Mouse (Mus musculus): Measurements from ENCODE around the gene Art5. TPM values are rescaled to one million over a fixed set of nuclear protein-coding genes. Genes with fewer than 3 reads are reported as not detected.

Art5 gene
- polyA plus RNA-seq, 1 experiment from 2014 or later = 0.71 TPM

GRCm38 (mm10) chr7:102099760-102100661 is 9.3 kb downstream of the Art5 start:
- Histone ChIP-seq H3K9me3 (ENCODE audit: control insufficient read depth, low read length) (no peaks in the 10 kb centered on the region), H3K4me2 (ENCODE audit: low read length) (peak overlapping the region; percentile 52), H3K4me3 (replicated peaks; ENCODE audit: low read length) (peak overlapping the region; percentile 25), H3K9ac (replicated peaks; ENCODE audit: low read depth, low read length) (peak overlapping the region; percentile 15; the same call in 1 of the 2 replicates), H3K27ac (ENCODE audit: low read length) (no peak overlapping the region), H3K27me3 (replicated peaks; ENCODE audit: control insufficient read depth, insufficient read depth, low read length) (no peaks in the 10 kb centered on the region), H3K36me3 (ENCODE audit: control insufficient read depth, insufficient read depth) (no peaks in the 10 kb centered on the region), H3K4me1 (replicated peaks; ENCODE audit: control insufficient read depth, insufficient read depth, low read length) (peaks cover 8% of the 10 kb centered on the region)
- peak; percentile 69 for ATAC-seq
- WGBS = 3% methylated on average over 30 of the region's 30 CpGs

- no peak overlapping the region for H3K4me3 ChIP-seq (replicated peaks; ENCODE audit: low read length)
- no peaks in the 10 kb centered on the region for H3K27me3 ChIP-seq (replicated peaks; ENCODE audit: control insufficient read depth, insufficient read depth, low read length)
- WGBS = 80% methylated on average over 4 of the region's 4 CpGs
- peaks cover 11% of the 10 kb centered on the region; the same call in 1 of the 2 replicates for H3K36me3 ChIP-seq (ENCODE audit: control insufficient read depth, insufficient read depth)
- no peaks in the 10 kb centered on the region for H3K4me1 ChIP-seq (replicated peaks; ENCODE audit: control insufficient read depth, insufficient read depth, low read length)
- no peak overlapping the region for H3K9ac ChIP-seq (replicated peaks; ENCODE audit: low read depth, low read length)
- H3K27ac ChIP-seq (ENCODE audit: low read length) = no peak overlapping the region
- no peak for ATAC-seq
- peaks cover 3% of the 10 kb centered on the region; the same call in 1 of the 2 replicates for H3K9me3 ChIP-seq (ENCODE audit: control insufficient read depth, low read length)
- no peak overlapping the region for H3K4me2 ChIP-seq (ENCODE audit: low read length)
Observed at GRCm38 (mm10) chr7:102087336-102087735, 22.0 kb downstream of the Art5 start.

GRCm38 (mm10) chr7:102084041-102084696 is 25.1 kb downstream of the Art5 start:
- Histone ChIP-seq H3K4me1 (replicated peaks; ENCODE audit: control insufficient read depth, insufficient read depth, low read length) (no peaks in the 10 kb centered on the region), H3K27ac (ENCODE audit: low read length) (no peak overlapping the region), H3K27me3 (replicated peaks; ENCODE audit: control insufficient read depth, insufficient read depth, low read length) (no peaks in the 10 kb centered on the region), H3K4me2 (ENCODE audit: low read length) (no peak overlapping the region), H3K36me3 (ENCODE audit: control insufficient read depth, insufficient read depth) (peaks cover 32% of the 10 kb centered on the region), H3K9ac (replicated peaks; ENCODE audit: low read depth, low read length) (no peak overlapping the region), H3K4me3 (replicated peaks; ENCODE audit: low read length) (no peak overlapping the region), H3K9me3 (ENCODE audit: control insufficient read depth, low read length) (no peaks in the 10 kb centered on the region)
- ATAC-seq = no peak
- 94% methylated on average over 26 of the region's 26 CpGs for WGBS

GRCm38 (mm10) chr7:102082816-102083215 is 26.5 kb downstream of the Art5 start, which contains the start of gene Trpc2:
Gene Trpc2 (plus strand): TSS chr7:102083116.
- H3K36me3 ChIP-seq (ENCODE audit: control insufficient read depth, insufficient read depth) = peaks cover 37% of the 10 kb centered on the region
- H3K9me3 ChIP-seq (ENCODE audit: control insufficient read depth, low read length) = no peaks in the 10 kb centered on the region
- no peak within 1 kb of the TSS for H3K4me3 ChIP-seq (replicated peaks; ENCODE audit: low read length)
- no peak within 1 kb of the TSS for H3K27ac ChIP-seq (ENCODE audit: low read length)
- no peak within 1 kb of the TSS for H3K4me2 ChIP-seq (ENCODE audit: low read length)
- H3K4me1 ChIP-seq (replicated peaks; ENCODE audit: control insufficient read depth, insufficient read depth, low read length) = no peaks in the 10 kb centered on the region
- WGBS = 86% methylated on average over 5 of the region's 5 CpGs
- ATAC-seq = no peak
- no peaks in the 10 kb centered on the region for H3K27me3 ChIP-seq (replicated peaks; ENCODE audit: control insufficient read depth, insufficient read depth, low read length)
- no peak within 1 kb of the TSS for H3K9ac ChIP-seq (replicated peaks; ENCODE audit: low read depth, low read length)

- no peak for ATAC-seq
- Histone ChIP-seq H3K36me3 (ENCODE audit: control insufficient read depth, insufficient read depth) (peaks cover 37% of the 10 kb centered on the region), H3K4me1 (replicated peaks; ENCODE audit: control insufficient read depth, insufficient read depth, low read length) (no peaks in the 10 kb centered on the region), H3K4me3 (replicated peaks; ENCODE audit: low read length) (no peak overlapping the region), H3K27me3 (replicated peaks; ENCODE audit: control insufficient read depth, insufficient read depth, low read length) (no peaks in the 10 kb centered on the region), H3K9me3 (ENCODE audit: control insufficient read depth, low read length) (no peaks in the 10 kb centered on the region), H3K27ac (ENCODE audit: low read length) (no peak overlapping the region), H3K9ac (replicated peaks; ENCODE audit: low read depth, low read length) (no peak overlapping the region), H3K4me2 (ENCODE audit: low read length) (no peak overlapping the region)
- 98% methylated on average over 5 of the region's 5 CpGs for WGBS
Observed at GRCm38 (mm10) chr7:102081784-102082183, 27.5 kb downstream of the Art5 start.

GRCm38 (mm10) chr7:102080311-102080710 is 29.0 kb downstream of the Art5 start:
- H3K4me3 ChIP-seq (replicated peaks; ENCODE audit: low read length) = no peak overlapping the region
- H3K27ac ChIP-seq (ENCODE audit: low read length) = no peak overlapping the region
- peaks cover 39% of the 10 kb centered on the region for H3K36me3 ChIP-seq (ENCODE audit: control insufficient read depth, insufficient read depth)
- H3K4me2 ChIP-seq (ENCODE audit: low read length) = no peak overlapping the region
- no peaks in the 10 kb centered on the region for H3K9me3 ChIP-seq (ENCODE audit: control insufficient read depth, low read length)
- no peaks in the 10 kb centered on the region for H3K4me1 ChIP-seq (replicated peaks; ENCODE audit: control insufficient read depth, insufficient read depth, low read length)
- H3K9ac ChIP-seq (replicated peaks; ENCODE audit: low read depth, low read length) = no peak overlapping the region
- ATAC-seq = no peak
- H3K27me3 ChIP-seq (replicated peaks; ENCODE audit: control insufficient read depth, insufficient read depth, low read length) = no peaks in the 10 kb centered on the region
- 92% methylated on average over 8 of the region's 8 CpGs for WGBS

- no peak overlapping the region for H3K4me2 ChIP-seq (ENCODE audit: low read length)
- H3K36me3 ChIP-seq (ENCODE audit: control insufficient read depth, insufficient read depth) = peaks cover 39% of the 10 kb centered on the region
- no peaks in the 10 kb centered on the region for H3K4me1 ChIP-seq (replicated peaks; ENCODE audit: control insufficient read depth, insufficient read depth, low read length)
- no peaks in the 10 kb centered on the region for H3K9me3 ChIP-seq (ENCODE audit: control insufficient read depth, low read length)
- H3K4me3 ChIP-seq (replicated peaks; ENCODE audit: low read length) = no peak overlapping the region
- H3K9ac ChIP-seq (replicated peaks; ENCODE audit: low read depth, low read length) = no peak overlapping the region
- peak; percentile 52; the same call in 1 of the 2 replicates for ATAC-seq
- H3K27me3 ChIP-seq (replicated peaks; ENCODE audit: control insufficient read depth, insufficient read depth, low read length) = no peaks in the 10 kb centered on the region
- H3K27ac ChIP-seq (ENCODE audit: low read length) = no peak overlapping the region
- WGBS = 79% methylated on average over 7 of the region's 7 CpGs
Observed at GRCm38 (mm10) chr7:102078517-102078916, 30.8 kb downstream of the Art5 start.

GRCm38 (mm10) chr7:102076714-102077296 is 32.5 kb downstream of the Art5 start:
- Histone ChIP-seq H3K9ac (replicated peaks; ENCODE audit: low read depth, low read length) (no peak overlapping the region), H3K4me2 (ENCODE audit: low read length) (no peak overlapping the region), H3K36me3 (ENCODE audit: control insufficient read depth, insufficient read depth) (peaks cover 32% of the 10 kb centered on the region), H3K27ac (ENCODE audit: low read length) (no peak overlapping the region), H3K4me3 (replicated peaks; ENCODE audit: low read length) (no peak overlapping the region), H3K4me1 (replicated peaks; ENCODE audit: control insufficient read depth, insufficient read depth, low read length) (no peaks in the 10 kb centered on the region), H3K9me3 (ENCODE audit: control insufficient read depth, low read length) (no peaks in the 10 kb centered on the region), H3K27me3 (replicated peaks; ENCODE audit: control insufficient read depth, insufficient read depth, low read length) (no peaks in the 10 kb centered on the region)
- WGBS = 83% methylated on average over 7 of the region's 7 CpGs
- ATAC-seq = no peak

- H3K4me3 ChIP-seq (replicated peaks; ENCODE audit: low read length) = peak overlapping the region; percentile 82
- H3K27ac ChIP-seq (ENCODE audit: low read length) = no peak overlapping the region
- peaks cover 2% of the 10 kb centered on the region; the same call in 1 of the 2 replicates for H3K36me3 ChIP-seq (ENCODE audit: control insufficient read depth, insufficient read depth)
- no peaks in the 10 kb centered on the region for H3K27me3 ChIP-seq (replicated peaks; ENCODE audit: control insufficient read depth, insufficient read depth, low read length)
- peak overlapping the region; percentile 78 for H3K9ac ChIP-seq (replicated peaks; ENCODE audit: low read depth, low read length)
- H3K9me3 ChIP-seq (ENCODE audit: control insufficient read depth, low read length) = no peaks in the 10 kb centered on the region
- peak overlapping the region; percentile 66 for H3K4me2 ChIP-seq (ENCODE audit: low read length)
- no peak for ATAC-seq
- WGBS = 74% methylated on average over 6 of the region's 6 CpGs
- H3K4me1 ChIP-seq (replicated peaks; ENCODE audit: control insufficient read depth, insufficient read depth, low read length) = peaks cover 28% of the 10 kb centered on the region
Observed at GRCm38 (mm10) chr7:102066363-102066762, 42.9 kb downstream of the Art5 start.
